Mouse (Mus musculus) frontal cortex, postnatal 10 days (tissue): ENCODE results near the gene Ogfr.

Source experiments
- DNase-seq, 2 experiments: peaks; one replicate each; pipeline ENCODE4 v3.0.0; 2022; ENCODE audit warnings: low spot score in 2 of 2, mixed read lengths in 1 of 2

The Ogfr gene

DNA sequence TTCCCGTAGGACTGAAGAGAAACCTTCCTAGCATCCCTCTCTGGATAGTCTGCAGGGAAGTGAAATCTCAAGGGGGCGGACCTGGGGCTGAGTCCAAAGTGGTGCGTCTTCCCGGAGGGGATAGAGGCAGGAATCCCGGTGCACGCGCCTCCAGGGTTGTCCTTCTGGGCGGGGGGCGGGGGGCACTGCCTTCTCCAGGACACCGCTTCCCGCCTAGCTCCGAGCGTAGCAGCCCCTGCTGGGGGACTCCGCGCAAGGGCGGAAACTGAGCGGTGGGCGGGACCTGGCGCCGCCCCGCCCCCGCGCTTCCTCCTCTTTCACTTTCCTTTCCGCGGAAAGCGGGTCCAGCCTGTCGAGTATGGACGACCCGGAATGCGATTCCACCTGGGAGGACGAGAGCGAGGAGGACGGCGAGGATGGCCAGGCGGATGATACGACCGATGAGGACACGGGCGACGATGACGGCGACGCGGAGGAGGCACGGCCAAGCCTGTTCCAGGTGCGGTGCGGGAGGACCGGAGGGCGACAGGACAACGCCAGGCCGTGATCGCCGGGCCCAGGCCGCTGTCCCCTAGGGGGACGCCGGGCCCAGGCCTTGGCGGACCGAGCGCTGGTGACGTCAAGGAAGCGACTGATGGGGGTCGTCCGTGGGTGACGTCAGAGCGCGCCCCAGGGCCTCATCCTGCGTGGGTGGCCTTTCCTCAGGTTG is at the start of gene Ogfr:
Gene Ogfr, plus strand, starts transcription at position 123 of the 709 bp plus-strand sequence.
- DNase-seq = peak; percentile 75 to 86

DNA sequence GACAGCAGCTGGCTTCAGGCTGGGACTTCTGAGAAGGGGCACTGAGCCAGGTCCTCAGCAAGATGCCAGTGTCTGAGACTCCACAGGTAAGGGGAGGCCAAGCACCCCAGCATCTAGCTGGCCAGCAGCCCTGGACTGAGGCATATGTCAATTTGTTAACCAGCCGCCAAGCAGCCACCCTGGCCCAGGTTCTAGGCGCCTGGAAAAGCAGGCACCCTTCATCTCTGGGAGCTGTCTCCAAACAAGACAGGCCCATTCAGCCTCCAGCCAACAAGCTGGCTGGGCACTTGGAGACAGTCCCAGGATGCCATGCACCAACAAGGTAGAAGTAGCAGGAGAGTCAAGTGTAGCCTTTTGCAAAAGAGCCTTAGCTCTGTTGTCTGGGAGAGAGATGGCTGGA is 45.4 kb upstream of the Ogfr start:
- DNase-seq = no peak

DNA sequence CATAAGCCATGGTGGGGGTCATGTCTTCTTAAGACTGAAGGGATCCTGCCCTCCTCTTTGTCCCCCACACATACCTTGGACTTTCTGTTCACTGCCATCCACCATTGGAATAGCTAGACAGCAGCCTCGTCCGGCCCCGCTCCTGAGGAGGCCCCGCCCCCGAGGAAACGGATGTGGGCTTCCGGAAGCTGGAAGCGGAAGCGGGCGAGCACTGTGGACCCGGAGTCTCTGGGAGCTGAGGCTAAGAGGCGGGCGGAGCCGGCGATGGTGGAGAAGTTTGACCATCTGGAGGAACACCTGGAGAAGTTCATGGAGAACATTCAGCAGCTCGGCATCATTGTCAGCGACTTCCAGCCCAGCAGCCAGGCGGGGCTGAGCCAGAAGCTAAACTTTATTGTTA is 44.0 kb upstream of the Ogfr start:
- DNase-seq = no peak

DNA sequence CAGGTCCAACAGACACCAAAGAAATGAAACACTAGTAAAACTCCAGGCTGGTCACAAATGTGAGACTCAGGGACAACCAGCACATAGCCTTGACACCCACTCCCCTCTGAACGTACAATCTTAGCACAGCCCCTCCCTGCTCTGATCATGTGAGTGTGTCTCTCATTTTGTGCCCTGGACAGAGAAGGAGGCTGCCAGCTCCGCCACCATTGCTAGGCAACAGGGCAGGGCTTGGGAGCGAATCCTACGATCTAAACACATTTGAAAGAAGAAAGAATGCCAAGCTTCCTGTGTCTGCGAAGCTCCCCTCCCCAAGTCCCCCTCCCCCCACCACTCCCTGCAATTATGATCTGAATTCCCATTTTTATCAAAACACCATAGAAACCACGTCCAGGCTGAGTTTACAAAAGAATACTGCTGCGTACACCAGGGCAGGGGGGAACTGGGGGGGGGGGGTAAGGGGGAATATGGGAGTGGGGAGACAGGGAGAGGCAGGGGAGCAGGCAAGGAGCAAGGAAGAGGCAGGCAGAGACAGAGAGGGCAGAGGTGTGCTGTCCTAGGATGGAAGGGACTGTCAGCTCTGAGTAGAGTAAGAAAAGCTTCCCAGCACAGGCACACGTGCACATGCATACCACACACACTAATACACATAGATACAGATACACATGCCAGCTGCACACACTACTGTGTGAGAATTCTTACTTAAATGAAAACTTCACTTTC is 41.5 kb upstream of the Ogfr start:
- peak; percentile 46 to 54 for DNase-seq

DNA sequence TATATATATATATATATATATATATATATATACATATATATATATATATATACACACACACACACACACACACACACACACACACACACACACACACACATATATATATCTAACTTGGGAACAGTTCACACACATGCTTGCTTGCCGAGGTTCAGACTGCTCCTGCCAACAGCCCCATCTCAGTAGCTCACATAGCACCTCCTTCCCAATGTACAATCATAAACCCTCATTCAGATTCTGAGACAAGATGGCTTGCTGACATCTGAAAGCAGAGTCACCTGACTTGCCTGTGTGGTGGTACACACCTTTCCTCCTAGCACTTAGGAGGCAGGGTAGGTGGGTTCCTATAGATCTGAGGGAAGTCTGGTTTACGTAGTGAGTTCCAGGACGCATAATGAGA is 36.7 kb upstream of the Ogfr start:
- no peak for DNase-seq

DNA sequence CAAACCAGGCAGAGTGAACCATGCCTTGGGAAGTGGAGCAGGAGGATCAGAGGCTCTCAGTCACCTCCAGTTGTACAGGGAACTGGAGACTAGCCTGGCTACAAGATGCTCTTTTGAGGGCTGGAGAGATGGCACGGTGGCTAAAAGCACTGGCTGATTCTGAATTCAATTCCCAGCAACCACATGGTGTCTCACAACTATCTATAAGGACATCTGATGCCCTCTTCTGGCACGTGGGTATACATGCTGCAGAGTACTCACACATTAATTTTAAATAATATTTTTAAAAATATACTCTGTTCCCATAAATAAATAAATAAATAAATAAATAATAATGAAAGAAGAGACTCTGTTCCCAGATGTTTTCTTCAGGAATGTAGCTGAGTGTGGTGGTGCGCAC is 33.8 kb upstream of the Ogfr start:
- DNase-seq = no peak

DNA sequence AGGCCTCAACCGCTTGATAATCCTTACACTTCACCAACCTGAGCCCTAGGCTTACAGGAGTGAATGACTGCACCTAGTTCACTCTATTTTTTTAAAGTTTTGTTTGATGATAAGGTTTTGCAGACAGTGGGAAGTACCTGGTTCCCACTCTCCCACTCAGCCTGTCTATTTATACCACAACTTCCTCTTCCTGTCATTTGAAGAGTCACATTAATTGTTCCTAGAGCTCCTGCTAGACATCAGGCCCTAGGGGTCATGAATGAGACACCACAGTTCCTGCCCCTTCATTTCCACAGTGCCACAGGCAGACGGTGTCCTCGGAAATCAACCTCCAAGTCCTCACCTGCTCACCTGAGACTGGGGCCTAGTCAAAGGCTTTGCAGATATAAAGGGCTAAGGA is 32.6 kb upstream of the Ogfr start:
- DNase-seq = no peak

DNA sequence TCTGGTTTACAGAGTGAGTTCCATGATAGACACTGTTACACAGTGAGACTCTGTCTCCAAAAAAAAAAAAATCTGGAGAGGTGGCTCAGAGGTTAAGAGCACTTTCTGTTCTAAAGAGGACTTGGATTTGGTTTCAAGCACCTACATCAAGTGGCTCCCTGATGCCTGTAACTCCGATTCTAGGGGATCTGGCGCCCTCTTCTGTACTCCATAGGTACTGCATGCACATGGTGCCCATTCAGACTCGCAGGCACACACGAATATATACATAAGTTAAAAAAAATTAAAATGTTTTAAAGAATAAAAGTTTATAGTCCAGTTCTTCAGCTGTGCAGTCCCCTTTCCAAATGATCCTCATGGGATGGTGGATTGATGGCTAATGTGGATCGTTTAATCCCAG is 28.8 kb upstream of the Ogfr start:
- DNase-seq = no peak

DNA sequence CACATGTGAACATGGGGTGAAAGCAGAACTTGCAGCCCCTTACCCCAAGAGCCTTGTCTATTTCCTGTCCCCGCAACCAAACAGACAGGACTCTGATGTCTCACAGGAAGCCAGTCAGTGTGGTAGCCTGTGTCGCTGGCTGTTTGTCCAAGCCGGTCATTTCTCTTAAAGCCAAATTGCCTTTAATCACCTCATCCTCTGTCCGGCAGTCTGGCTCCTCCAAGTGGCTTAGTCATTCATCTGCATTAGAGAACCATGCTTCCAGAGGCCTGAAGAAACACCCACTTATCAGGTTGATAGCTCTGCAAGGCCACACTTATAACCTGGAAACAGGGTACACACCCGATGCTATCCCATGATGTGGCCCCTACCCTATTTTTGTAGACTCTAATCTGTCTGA is 26.9 kb upstream of the Ogfr start:
- DNase-seq = no peak

DNA sequence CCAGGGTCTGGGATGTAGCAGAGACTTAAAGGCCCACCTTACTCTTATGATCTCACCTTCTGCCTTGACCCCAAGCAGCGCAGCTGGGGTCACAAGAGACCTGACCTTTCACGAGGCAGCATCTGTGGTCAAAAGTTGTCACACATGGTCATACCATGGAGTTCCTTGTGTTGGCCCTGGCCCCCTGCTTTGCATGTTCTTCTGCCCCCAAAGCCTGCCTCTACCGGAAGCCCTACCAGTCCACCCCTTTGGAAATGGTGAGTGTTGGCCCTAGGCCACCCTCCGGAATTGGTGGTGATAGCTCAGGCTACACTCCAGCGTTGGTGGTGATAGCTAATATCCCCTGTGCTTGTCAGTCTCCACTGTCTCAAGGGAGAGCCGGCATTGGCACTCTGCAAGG is 25.7 kb upstream of the Ogfr start:
- DNase-seq = no peak

DNA sequence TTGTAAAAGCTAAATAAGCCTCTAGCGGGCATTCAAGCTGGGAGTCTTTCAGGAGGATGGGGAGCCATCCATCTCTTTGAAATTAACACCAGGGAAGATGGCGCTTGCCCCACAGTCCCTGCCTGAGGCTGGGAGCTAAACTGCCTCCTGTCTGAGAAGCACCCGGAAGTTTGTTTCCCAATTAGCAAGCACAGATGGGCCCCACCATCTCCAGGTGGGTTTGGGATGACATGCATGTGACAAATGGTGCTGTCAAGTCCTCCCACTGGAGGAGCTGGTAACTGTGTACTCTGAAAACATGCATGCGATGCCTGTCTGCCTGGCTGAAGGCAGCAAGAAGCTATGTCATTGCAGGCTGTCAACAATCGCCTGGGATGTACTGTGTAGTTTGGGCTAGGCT is 25.2 kb upstream of the Ogfr start:
- no peak for DNase-seq

DNA sequence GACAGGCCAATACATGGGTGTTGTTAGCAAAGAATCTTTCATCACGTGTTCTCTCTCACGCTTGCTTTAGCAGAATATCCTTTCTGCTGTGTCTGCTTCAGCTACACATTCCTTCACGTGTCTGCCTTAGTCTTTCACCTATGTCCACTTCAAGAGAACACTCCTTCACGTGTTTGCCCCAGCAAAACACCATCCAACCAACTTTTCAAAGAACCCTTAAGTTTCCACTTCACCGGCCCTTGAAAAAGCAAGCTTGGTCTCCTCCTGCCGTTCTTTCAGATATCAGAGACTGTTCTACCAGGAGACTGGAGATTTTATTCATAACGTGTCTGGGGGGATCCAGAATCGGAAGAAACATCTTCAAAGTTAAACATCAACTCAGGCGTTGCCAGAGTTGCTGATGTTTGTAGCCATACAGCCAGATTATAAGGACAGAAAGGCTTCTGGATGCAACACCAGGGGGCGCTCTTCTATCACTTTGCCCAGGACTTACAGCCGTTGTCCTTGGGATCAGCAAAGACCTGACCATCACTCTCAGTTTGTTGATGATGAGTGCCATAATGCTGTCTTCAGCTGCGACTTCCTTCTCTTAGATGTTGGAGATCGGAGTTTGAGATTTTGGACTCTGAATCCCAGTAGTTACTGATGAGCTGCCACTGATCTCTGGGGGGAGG is 22.7 kb upstream of the Ogfr start:
- DNase-seq = no peak

DNA sequence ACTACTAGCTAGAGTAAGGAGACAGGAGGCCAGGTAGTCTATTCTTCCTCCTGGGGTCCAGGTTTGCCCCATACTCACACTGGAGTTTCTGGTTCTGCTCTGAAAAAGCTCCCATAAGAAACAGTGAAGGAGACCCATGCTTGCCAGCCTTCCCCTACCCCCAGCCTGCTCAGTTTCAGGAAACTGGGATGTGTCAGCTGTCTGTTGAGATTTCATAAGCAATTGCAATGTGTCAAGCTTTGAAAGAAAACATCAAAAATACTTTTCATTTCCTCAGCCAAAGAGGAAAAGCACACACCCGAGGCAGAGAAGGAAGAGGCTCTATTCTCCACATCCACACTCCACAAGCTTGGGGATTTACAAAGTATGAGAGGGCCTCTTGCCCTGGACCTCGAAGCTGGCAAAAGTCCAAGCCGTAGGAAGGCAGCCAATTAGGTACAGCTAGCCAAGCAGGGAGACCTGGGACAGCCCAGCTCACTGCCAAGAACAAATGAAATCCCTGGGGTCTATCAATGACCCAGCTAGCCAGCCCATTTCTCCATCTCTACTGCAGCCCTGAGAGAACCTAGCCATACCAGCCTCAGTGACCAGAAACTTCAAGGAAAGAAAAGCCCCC is 19.9 kb upstream of the Ogfr start:
- no peak for DNase-seq

DNA sequence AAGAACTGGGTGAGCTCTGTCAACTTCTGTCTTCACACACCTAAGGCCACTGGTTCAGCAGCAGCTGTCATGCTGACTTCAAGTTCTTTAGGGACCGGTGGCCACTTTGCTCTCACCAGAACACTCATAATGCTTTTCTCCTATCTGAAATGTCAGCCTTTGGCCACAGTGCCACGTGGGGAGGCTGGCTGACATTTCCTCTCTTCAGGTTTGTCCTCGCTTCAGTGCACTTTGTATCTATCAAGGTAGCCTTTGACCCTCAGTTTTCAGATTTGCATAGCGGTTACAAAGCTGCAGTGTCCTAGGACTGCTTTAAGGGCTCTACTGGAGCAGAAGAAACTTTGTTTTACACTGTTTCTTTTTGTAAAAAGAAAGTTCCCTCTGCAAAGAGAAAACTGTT is 12.6 kb upstream of the Ogfr start:
- DNase-seq = no peak

DNA sequence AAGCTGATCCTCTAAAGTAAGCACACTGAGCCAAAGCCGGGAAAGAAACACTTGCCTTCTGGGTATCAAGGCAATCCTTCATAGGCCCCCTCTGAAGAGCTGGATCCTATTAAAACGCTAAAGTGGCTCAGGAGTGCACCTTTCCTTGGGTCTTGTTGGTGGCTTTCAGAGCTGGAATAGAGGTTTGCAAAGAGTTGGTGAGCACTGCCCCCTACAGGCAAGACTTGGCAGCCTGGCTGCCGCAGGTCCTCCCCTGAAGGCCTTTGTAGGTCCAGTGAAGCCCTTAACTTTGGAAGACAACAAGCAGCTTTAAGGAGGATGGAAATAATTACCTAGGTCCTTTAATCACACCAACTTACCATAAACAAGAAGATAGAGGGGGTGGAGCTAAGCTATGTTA is 10.4 kb upstream of the Ogfr start:
- peak in 1 of 2 experiments; percentile 66 for DNase-seq

DNA sequence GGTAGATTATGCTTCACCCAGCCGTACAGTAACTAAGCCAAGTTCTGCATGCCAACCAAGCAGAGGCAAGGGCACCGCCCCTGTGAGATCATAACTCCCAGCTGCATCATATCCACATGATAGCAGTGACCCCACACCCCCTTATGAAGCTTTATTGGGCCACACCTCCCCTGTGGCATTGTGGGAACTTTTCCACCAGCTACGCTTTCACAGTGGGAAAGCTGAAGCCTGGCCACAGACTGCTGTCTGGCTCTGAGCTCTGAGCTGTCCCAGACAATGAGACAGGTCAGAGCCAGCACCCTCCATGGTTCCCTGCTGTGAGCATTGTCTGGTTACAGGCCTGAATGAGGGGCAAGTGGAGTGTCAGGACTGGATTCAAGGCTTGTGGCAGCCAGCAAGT is 8.0 kb upstream of the Ogfr start, which contains the start of gene Mrgbp:
Gene Mrgbp, plus strand, starts transcription at position 303 of the 400 bp plus-strand sequence.
- no peak for DNase-seq

DNA sequence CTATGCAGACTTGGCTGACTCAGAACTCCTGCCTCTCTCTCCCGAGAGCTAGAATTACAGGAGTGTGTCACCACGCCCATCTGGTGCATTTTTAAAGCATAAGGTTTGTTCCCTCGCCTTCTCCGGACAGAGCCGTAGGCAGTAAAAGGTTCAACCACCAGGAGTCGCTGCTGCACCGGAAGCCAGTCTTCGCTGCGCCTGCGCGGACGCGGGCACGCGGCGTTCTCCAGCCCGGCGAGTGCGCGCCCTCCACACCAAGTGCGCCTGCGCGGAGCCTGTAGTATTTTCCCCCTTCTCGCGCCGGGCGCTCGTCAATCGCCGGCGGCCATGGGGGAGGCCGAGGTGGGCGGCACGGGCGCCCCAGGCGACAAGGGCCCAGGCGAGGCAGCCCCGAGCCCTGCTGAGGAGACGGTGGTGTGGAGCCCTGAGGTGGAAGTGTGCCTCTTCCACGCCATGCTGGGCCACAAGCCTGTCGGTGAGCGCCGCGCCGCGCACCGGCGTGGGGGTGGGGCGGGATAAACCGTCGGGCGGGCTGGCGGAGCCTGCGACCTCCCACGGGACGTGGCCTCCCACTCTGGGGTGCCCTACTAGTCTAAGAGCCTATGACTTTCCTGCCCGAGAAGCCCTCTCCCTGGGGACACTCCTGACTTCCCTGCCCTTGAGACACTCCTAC is 6.4 kb upstream of the Ogfr start:
- peak; percentile 86 to 96 for DNase-seq

DNA sequence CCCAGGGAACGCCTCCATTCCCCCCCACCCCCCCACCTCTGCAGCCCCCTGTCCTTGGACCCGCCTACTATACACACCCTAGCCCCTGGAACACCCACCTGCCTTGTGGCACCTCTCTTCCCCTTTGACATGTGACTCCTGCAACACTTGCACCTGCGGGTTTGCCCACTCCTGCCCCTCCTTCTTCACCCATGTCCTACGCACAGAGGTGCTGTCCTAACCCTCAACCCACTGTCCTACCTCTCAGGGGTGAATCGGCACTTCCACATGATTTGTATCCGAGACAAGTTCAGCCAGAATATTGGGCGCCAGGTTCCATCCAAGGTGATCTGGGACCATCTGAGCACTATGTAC is 5.9 kb upstream of the Ogfr start:
- no peak for DNase-seq

DNA sequence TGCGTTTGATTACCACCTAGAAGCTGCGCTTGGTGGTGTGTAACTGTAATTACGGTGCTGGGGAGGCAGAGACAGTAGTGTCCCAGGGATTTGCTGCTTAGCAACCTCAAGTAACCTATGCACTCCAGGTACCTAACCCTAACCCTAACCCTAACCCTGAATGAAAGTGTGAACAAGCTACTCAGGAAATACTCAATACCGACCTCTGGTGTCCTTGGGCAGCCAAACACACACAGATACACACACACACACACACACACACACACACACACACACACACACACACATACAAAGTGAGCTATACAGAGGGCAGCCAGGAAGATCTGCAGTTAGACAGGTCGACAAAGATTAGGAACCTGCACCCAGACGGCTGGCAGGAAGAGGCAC is 316 bp upstream of the Ogfr start:
- no peak for DNase-seq

DNA sequence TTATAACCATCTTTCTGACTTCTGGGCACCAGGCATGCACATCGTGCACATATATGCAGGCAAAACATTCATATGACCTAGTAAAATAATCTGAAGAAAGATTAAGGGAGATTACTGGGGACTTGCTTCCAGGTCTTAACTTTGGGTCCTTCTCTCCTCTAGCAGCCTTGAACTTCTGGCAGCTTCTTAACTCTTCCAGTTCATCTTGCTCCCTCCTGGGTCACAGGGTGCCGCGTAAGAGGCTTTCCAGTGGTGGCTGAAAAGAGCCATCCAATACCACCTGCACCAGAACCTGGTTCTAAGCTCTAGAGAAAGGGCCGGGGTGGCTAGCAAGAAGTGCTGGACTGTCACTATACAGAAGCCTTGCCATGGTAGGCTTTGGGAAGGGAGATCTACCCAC is 8.4 kb downstream of the Ogfr start, which contains the start of gene Col9a3:
Gene Col9a3, plus strand, starts transcription at position 301 of the 400 bp plus-strand sequence.
- no peak for DNase-seq

DNA sequence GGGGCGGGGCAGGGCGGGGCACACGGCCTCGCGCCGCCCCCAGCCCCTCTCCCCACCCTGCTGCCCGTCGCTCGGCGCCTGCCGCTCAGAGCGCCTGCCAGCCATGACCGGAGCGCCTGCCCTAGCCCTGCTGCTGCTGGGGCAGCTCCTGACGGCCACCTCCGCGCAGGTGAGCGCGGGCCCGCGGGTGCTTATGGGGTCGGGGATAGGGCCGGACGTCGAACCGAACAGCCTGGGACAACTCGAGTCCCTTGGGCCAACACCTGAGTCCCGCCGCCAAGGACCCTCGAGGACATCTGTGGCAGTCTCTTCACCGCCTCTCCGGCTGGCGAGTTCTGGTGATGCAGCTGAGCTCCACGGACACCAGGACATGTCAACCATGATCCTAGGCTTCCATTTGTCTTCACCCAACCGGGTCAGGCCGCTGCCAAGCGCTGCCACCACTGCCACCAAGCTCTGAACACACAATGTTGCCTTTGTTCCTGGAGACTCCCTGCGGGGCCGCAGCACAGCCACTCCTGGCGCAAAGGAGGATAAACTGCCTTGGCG is 9.2 kb downstream of the Ogfr start:
- DNase-seq = no peak

DNA sequence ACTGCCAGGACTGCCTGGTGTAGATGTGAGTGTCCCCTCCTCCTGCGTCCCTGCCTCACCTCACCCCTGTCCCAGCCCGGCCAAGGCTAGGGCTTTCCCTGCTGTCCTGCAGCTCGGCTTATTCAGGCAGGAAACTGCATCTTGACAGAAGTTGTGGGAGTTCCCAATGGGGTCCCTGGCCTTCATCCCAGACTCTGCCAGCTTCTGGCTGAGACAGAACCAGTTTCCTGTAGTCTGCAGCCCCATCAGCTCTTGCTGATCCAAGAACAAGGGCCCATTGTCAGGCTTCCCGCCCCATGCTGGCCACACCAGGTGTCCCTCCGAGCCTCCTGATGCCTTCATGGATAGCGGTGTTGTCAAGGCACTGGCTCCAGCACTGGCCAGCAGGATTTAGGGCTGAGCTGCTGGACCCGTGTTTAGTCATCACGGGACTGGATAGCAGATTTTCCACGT is 11.6 kb downstream of the Ogfr start:
- DNase-seq = peak; percentile 38 to 61
